Mouse (Mus musculus): Measurements from ENCODE around the gene Ip6k1. TPM values are rescaled to one million over a fixed set of nuclear protein-coding genes. Genes with fewer than 3 reads are reported as not detected.

Gene Ip6k1
- total RNA-seq, 2 experiments from 2014 or later, result 17.6 to 22.8 TPM

GRCm38 (mm10) chr9:108023216-108023615 lies 20.9 kb downstream of the Ip6k1 start:
- no peak for DNase-seq (ENCODE audit: low spot score)

DNA sequence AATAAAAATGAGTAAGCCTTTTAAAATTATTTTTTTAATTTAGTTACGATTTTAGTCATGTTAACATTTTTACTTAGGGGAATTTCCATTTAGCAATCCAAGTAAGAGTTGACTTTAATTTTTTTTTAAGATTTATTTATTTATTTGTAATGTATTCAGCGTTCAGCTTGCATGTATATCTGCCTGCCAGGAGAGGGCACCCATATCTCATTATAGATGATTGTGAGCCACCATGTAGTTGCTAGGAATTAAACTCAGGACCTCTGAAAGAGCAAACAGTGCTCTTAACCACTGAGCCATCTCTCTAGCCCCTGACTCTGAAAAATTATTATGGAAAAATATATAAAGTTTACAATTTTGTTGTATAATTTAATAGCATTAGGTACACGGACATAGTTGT lies 24.3 kb downstream of the Ip6k1 start:
- DNase-seq (ENCODE audit: low spot score), result no peak

DNA sequence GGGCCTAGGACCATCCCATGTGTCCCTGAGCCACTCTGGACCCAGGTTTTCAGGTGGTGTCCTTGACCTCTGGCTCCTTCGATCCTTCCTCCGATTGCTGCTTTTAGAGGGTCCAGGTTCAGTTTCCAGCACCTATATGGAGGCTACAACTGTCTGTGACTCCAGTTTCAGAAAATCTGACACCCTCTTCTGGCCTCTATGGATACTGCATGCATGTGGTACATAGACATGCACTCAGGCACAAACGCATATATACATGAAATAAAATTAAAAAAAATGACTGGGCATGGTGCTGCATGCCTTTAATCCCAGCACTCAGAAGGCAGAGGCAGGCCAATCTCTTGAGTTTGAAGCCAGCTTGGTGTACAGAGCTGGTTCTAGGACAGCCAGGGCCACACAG lies 25.6 kb downstream of the Ip6k1 start:
- DNase-seq (ENCODE audit: low spot score), result no peak

- DNase-seq (ENCODE audit: low spot score), result no peak
Measured at GRCm38 (mm10) chr9:108032126-108032525, 29.8 kb downstream of the Ip6k1 start.

DNA sequence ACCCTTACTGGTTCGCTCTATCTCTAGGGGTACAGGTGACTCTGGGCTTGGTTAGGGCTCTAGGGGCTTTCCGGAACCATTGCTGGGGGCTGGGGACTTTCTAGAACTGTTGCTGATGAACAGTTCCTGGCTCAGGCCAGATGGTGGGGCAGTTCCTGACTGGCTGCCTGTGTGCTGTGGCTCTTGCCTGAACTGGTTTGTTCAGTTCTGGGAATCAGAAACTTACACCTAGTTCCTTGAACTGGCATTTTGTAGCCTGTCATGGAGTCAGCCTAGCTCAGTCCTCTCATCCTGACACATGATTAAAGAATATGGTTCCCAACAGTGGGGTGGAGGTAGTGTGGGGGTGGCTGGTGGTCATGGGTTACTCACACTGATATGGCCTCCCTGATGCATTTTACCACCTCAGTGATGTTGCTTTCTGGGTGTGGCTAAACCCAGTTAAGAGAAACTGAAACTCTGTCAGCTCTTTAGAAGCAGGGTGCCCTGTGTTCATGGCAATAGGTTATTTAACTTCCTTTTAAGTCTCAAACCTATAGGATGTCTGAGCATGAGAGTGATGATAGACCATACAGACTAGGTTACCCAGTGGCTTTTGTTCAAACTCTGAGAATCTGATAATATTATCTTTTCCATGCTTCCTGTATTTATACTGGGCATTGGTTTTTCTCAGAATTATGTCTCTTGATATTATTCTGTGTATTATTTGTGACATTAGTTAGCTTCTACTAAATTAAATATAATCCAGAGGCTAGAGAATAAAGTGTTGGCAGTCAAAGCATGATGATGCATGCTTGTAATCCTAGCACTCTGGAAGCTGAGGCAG lies 33.2 kb downstream of the Ip6k1 start:
- no peak for DNase-seq (ENCODE audit: low spot score)

DNA sequence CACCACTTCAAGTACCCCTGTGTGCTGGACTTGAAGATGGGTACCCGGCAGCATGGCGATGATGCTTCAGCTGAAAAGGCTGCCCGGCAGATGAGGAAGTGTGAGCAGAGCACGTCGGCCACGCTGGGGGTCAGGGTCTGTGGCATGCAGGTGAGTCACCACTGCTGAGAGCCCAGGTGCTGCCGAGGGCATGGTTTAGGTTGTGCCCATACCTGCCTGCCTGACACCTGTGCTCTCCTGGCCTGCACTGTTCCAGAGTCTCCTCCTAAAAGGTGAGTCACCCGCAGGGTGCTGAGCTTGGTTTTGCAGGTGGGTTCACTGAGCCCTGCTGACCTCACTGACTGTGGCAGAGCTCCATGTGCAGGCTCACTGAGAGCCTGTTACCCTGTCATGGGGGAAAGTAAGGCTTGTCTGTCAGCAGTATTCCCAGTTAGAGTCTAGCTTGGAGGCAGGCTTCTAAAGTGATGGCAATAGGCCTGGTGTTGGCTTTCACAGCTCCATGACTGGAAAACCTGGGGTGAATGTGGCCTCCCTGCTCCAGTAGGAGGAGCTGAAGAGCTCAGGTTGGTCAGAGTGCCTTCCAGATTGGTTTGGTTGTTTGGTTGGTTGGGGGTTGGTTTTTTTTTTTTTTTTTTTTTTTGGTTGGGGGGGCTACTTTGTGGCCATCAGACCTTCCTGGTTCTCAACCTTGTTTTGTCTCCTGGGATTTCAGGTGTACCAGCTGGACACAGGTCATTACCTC lies 42.6 kb downstream of the Ip6k1 start:
- no peak for DNase-seq (ENCODE audit: low spot score)

DNA sequence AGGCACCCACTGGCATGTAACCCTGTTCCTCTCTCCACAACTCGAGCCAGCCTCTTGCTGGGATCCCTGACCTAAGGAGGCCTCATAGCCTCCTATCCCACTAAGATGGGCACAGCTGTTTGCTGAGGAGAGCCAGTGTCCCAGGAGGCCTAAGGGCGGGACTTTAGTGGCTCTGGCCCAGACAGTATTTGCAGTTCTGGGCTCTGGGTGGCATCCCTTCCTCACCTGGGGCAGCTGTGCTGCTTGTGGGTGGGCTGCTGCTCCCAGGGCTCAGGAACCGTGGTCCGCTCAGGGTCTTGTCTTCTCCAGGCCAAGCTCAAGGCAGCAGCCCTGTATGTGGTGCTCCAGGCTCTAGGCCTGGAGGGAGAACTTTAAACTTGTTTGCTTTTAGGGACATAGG lies 44.3 kb downstream of the Ip6k1 start:
- DNase-seq (ENCODE audit: low spot score), result no peak

- DNase-seq (ENCODE audit: low spot score), result no peak
Measured at GRCm38 (mm10) chr9:108047601-108048565, 45.6 kb downstream of the Ip6k1 start.

DNA sequence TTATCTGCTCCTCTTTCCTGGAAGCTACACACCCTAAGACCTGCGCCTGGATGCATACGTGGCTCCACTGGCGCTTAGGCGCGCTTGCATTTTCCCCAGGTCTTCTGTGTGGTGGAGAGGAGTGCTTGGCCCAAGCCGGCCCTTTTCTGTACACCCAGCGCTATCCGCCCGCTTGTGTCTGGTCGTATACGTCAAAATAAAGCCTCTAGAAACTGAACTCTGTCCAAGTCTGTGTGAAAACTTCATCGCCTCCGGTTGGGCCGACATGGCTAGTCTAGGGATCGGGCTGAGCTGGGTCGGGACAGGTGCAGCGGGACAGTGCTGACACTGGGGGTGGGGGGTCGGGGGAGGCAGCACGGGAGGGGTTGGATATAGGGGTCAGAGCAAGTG lies 46.3 kb downstream of the Ip6k1 start:
- no peak for DNase-seq (ENCODE audit: low spot score)

DNA sequence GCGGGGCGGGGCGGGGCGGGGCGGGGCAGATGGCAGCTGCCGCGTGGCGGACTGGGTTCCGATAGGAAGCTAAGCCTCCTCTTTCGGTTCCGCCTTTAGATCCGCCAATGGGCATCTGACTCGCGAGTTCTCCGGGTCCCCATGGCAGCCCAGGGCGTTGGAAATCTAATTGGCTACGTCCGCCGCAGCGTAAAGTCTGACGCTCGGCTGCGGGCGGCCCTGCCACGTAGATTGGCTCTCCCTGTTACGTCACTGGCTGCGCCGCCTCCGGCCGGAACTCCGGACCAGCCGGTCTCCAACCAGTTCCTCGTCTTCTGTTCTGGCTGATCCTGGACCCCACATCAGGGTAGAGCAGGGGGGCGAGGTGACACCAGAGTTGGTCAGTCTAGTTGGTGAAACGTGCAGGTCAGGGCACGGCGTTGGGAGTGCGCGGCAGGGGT lies 46.7 kb downstream of the Ip6k1 start, which contains the start of gene Gmppb:
Gene Gmppb (plus strand): TSS at position 227 of the 440 bp plus-strand sequence.
- peak; percentile 96 for DNase-seq (ENCODE audit: low spot score)

DNA sequence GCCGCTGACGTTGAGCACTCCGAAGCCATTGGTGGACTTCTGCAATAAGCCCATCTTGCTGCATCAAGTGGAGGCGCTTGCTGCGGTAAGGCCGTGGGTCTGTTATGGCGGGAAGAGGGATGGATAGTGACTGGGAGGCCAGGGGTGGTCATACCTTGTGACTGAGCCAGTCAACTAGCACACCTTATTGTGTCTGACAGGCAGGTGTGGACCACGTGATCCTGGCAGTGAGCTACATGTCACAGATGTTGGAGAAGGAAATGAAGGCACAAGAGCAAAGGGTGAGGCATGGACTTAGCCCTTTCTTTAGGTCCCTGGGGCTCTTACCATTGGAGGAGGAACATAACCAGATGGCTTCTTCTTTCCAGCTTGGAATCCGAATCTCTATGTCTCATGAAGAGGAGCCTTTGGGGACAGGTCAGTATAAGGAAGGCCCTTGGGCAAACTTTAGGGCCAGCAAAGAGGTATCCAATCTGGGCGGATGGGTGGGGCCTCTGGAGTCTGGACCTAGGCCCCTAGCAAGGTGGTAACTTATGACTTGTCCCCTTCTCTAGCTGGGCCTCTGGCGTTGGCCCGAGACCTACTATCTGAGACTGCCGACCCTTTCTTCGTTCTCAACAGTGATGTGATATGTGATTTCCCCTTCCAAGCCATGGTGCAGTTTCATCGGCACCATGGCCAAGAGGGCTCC lies 47.4 kb downstream of the Ip6k1 start:
- DNase-seq (ENCODE audit: low spot score), result no peak

GRCm38 (mm10) chr9:108051184-108051930 lies 49.1 kb downstream of the Ip6k1 start:
- no peak for DNase-seq (ENCODE audit: low spot score)

GRCm38 (mm10) chr9:108051931-108052220 lies 49.6 kb downstream of the Ip6k1 start:
- no peak for DNase-seq (ENCODE audit: low spot score)

DNA sequence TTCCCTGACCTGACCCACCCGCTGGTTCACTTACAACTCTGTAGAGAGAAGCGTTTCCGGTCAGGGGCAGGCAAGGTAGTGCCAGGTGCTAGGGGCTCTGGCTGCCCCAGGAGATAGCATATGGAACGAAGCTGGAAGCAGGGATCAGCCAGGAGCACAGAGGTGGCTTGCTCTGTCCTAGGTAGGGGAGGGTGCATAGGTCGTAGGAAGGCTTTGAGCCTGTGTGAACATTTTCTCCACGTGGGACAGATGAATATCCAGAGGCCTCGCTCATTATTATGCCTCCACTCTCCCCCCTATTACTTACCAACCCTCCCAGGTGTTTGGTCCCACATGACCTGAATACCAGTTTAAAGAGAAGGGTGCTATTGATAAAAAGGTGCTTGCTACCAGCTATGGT lies 50.1 kb downstream of the Ip6k1 start:
- no peak for DNase-seq (ENCODE audit: low spot score)

DNA sequence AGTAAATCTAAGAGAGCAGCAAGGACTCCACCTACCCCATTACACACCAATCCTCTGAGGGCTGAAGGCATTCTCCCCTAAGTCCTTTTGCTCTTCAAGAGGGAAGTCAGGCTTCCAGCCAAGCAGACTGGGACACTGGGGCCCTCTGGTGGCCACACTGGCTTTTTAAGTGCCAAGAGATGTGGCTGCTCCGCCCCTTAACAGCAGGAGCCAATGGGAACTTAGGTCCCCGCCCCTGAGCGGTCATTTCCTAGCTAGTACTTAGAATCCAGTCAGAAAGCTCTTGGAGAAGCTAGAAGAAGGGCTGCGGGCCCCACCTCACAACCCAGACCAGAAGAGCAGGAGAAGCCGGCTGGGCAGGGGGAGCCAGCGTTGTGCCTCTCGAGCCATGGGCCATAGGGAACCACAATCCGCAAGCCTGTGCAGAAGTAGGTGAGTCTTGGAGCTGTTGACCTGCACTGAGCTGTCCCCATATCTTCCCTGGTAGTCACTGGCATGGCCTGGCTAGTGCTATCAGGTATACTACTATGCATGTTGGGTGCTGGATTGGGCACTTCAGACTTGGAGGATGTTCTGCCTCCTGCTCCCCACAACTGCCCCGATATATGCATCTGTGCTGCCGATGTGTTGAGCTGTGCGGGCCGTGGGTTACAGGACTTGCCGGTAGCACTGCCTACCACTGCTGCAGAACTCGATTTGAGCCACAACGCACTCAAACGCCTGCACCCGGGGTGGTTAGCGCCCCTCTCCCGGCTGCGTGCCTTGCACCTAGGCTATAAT lies 50.8 kb downstream of the Ip6k1 start, which contains the start of gene Amigo3:
Gene Amigo3 (plus strand): TSS at position 275 of the 780 bp plus-strand sequence.
- peak; percentile 98 for DNase-seq (ENCODE audit: low spot score)

DNA sequence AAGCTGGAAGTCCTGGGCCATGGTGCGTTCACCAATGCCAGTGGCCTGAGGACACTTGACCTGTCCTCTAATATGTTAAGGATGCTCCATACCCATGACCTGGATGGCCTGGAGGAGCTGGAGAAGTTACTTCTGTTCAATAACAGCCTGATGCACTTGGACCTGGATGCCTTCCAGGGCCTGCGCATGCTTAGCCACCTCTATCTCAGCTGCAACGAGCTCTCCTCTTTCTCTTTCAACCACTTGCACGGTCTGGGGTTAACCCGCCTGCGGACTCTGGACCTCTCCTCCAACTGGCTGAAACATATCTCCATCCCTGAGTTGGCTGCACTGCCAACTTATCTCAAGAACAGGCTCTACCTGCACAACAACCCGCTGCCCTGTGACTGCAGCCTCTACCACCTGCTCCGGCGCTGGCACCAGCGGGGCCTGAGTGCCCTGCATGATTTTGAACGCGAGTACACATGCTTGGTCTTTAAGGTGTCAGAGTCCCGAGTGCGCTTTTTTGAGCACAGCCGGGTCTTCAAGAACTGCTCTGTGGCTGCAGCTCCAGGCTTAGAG lies 51.4 kb downstream of the Ip6k1 start:
- DNase-seq (ENCODE audit: low spot score), result no peak

- no peak for DNase-seq (ENCODE audit: low spot score)
Measured at GRCm38 (mm10) chr9:108054331-108055040, 52.2 kb downstream of the Ip6k1 start.

DNA sequence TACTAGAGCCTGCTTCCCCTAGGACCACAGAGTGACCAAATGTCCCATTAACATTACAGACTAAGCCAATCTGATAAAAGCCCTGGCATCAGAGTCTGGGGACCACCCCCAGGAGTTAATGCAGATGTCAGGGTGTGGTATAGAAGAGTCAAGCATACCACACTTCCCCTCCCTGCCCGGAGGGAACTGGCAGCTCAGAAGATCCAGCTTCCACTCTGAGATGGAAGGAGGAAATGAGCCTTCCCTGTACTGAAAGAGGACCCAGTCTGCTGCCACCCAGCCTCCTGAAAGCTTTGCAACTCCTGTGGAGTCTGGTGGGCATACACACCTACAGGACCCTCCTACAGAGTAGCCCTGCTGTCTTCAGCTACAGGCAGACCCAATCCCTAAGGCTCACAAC lies 52.8 kb downstream of the Ip6k1 start:
- DNase-seq (ENCODE audit: low spot score), result no peak
